Mouse (Mus musculus) embryonic facial prominence, embryonic 14.5 days (tissue): ENCODE data around the gene Tmem253. TPM values are rescaled to one million over a fixed set of nuclear protein-coding genes. Genes with fewer than 3 reads are reported as not detected.

ENCODE experiments used
- ATAC-seq: fragments of 200-750 bp; cut with Nextera tagmentation; 2 replicates; pipeline ENCODE4 v1.8.0; 2017; ENCODE audit warnings: low read depth, moderate number of reproducible peaks, moderate TSS enrichment
- DNase-seq: peaks from one replicate; pipeline ENCODE4 v3.0.0-alpha.2; 2015; ENCODE audit warnings: low spot score
- H3K27ac ChIP-seq: fragments of 300-500 bp; sonication (generic); replicated peaks from 2 replicates; pipeline ENCODE4 v1.5.1; 2014; ENCODE audit warnings: low read depth, mild to moderate bottlenecking, low read length, moderate library complexity
- H3K27me3 ChIP-seq: fragments of 300-500 bp; sonication (generic); replicated peaks from 2 replicates; pipeline ENCODE4 v1.6.1; 2014; ENCODE audit warnings: low read length; ENCODE audit not compliant: control insufficient read depth, insufficient read depth
- H3K36me3 ChIP-seq: fragments of 300-500 bp; sonication (generic); 2 replicates; pipeline ENCODE4 v1.6.1; 2014; ENCODE audit warnings: low read length, mixed read lengths; ENCODE audit not compliant: control insufficient read depth, insufficient read depth
- H3K4me1 ChIP-seq: fragments of 300-500 bp; sonication (generic); 2 replicates; pipeline ENCODE4 v1.6.1; 2014; ENCODE audit warnings: antibody characterized with exemption, low read length; ENCODE audit not compliant: control insufficient read depth, insufficient read depth
- H3K4me2 ChIP-seq: fragments of 300-500 bp; sonication (generic); 2 replicates; pipeline ENCODE4 v1.6.1; 2014; ENCODE audit warnings: low read depth, mild to moderate bottlenecking, low read length, moderate library complexity, mixed read lengths
- H3K4me3 ChIP-seq: fragments of 300-500 bp; sonication (generic); 2 replicates; pipeline ENCODE4 v1.5.1; 2014; ENCODE audit warnings: low read depth, mild to moderate bottlenecking, low read length
- H3K9ac ChIP-seq: fragments of 300-500 bp; sonication (generic); 2 replicates; pipeline ENCODE4 v1.6.1; 2014; ENCODE audit warnings: low read depth, mild to moderate bottlenecking, low read length, moderate library complexity, mixed read lengths
- H3K9me3 ChIP-seq: fragments of 300-500 bp; sonication (generic); 2 replicates; pipeline ENCODE4 v1.6.1; 2016; ENCODE audit warnings: low read length; ENCODE audit not compliant: control insufficient read depth
- WGBS: fragments of 180-500 bp; shearing (Covaris S2); extraction: QIAGEN DNeasy Blood & Tissue Kit; methylation state at CpG from one replicate; pipeline ENCODE4 v1.1.7; 2014; 5-methylcytosine and 5-hydroxymethylcytosine counted together
- polyA plus RNA-seq: library from polyadenylated mRNA; unstranded; fragments of >200 nt; fragmentation: Nextera tagmentation; extraction: Ambion mirVana; gene quantifications from 2 replicates; pipeline ENCODE4 v1.2.1, GENCODE M21; 2014

The Tmem253 gene
- polyA plus RNA-seq, 1 experiment from 2014 or later, result 0.82 TPM

- ATAC-seq, result peak; percentile 7; the same call in 1 of the 2 replicates
- WGBS, result 46% methylated on average over 16 of the region's 16 CpGs
- no peak overlapping the region for H3K27ac ChIP-seq
- H3K9ac ChIP-seq, result no peak overlapping the region
- H3K27me3 ChIP-seq, result no peaks in the 10 kb centered on the region
- H3K36me3 ChIP-seq, result peaks cover 90% of the 10 kb centered on the region
- no peaks in the 10 kb centered on the region for H3K9me3 ChIP-seq
- peak; percentile 73 for DNase-seq
- no peak overlapping the region for H3K4me3 ChIP-seq
- peaks cover 2% of the 10 kb centered on the region; the same call in 1 of the 2 replicates for H3K4me1 ChIP-seq
- no peak overlapping the region for H3K4me2 ChIP-seq
These were observed 11.4 kb upstream of the Tmem253 start for GRCm38 (mm10) chr14:52003981-52004495.

DNA sequence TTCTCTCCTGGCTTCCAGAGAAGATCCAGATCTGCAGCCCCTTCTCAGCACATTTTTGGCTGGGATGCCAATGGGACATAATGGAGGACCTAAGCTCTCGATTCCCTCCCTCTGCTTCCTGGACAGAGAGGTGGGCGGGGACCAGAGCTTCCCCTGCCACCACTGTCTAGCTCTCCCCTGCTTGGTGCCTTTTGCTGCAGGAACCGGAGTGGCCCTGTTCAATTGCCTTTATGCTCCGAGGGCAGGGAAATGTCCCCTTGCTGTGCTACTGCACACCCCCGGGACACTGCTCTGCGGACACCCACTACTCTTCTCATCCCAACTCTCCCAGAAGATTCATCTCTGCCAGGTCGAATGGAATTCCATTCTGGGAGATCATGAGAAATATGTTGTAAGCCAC is 10.3 kb upstream of the Tmem253 start:
- H3K36me3 ChIP-seq, result peaks cover 80% of the 10 kb centered on the region
- DNase-seq (no peak), ATAC-seq (no peak)
- H3K4me1 ChIP-seq, result peaks cover 6% of the 10 kb centered on the region; the same call in 1 of the 2 replicates
- no peak overlapping the region for H3K4me2 ChIP-seq
- H3K9me3 ChIP-seq, result no peaks in the 10 kb centered on the region
- H3K9ac ChIP-seq, result no peak overlapping the region
- H3K27ac ChIP-seq, result no peak overlapping the region
- no peaks in the 10 kb centered on the region for H3K27me3 ChIP-seq
- no peak overlapping the region for H3K4me3 ChIP-seq
- 71% methylated on average over 7 of the region's 7 CpGs for WGBS

GRCm38 (mm10) chr14:52005616-52006015 is 9.8 kb upstream of the Tmem253 start:
- 78% methylated on average over 6 of the region's 6 CpGs for WGBS

GRCm38 (mm10) chr14:52006241-52006640 is 9.2 kb upstream of the Tmem253 start:
- no peak for ATAC-seq
- no peak for DNase-seq

More at GRCm38 (mm10) chr14:52005616-52006015, 9.8 kb upstream of the Tmem253 start:
- H3K27ac ChIP-seq, result no peak overlapping the region
- H3K4me3 ChIP-seq, result no peak overlapping the region
- H3K9me3 ChIP-seq, result no peaks in the 10 kb centered on the region
- peaks cover 8% of the 10 kb centered on the region for H3K4me1 ChIP-seq
- no peaks in the 10 kb centered on the region for H3K27me3 ChIP-seq
- no peak overlapping the region for H3K4me2 ChIP-seq
- ATAC-seq (no peak), DNase-seq (no peak)
- H3K9ac ChIP-seq, result no peak overlapping the region
- peaks cover 76% of the 10 kb centered on the region for H3K36me3 ChIP-seq

DNA sequence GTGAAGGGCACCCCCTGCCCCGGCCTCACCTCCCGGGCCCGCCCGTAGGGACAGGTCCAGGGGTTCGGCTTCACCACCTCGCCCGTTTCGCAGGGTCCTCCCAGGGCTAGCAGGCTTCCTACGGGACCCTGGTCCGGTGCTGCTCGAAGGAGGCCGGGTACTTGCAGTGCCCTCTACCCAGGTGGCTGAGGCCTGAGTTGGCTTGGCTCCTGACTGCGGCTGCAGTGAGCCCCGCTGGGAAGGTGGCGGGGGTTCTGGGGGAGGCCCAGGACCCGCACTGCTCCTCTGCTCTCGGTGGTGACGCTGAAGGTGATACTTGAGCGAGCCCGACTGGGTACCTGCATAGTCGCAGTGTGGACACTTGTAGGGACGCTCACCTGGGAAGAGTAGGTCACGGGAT is 8.7 kb upstream of the Tmem253 start:
- no peak for ATAC-seq
- H3K27ac ChIP-seq, result no peak overlapping the region
- WGBS, result 94% methylated on average over 22 of the region's 23 CpGs
- no peak overlapping the region for H3K9ac ChIP-seq
- DNase-seq, result no peak
- no peak overlapping the region for H3K4me3 ChIP-seq
- no peaks in the 10 kb centered on the region for H3K9me3 ChIP-seq
- peaks cover 12% of the 10 kb centered on the region for H3K4me1 ChIP-seq
- H3K4me2 ChIP-seq, result no peak overlapping the region
- H3K36me3 ChIP-seq, result peaks cover 68% of the 10 kb centered on the region
- H3K27me3 ChIP-seq, result no peaks in the 10 kb centered on the region

More at GRCm38 (mm10) chr14:52006241-52006640, 9.2 kb upstream of the Tmem253 start:
- H3K27me3 ChIP-seq, result no peaks in the 10 kb centered on the region
- no peak overlapping the region for H3K4me3 ChIP-seq
- H3K9me3 ChIP-seq, result no peaks in the 10 kb centered on the region
- H3K27ac ChIP-seq, result no peak overlapping the region
- H3K9ac ChIP-seq, result no peak overlapping the region
- H3K4me2 ChIP-seq, result no peak overlapping the region
- 73% methylated on average over 8 of the region's 8 CpGs for WGBS
- H3K4me1 ChIP-seq, result peaks cover 12% of the 10 kb centered on the region
- H3K36me3 ChIP-seq, result peaks cover 71% of the 10 kb centered on the region

DNA sequence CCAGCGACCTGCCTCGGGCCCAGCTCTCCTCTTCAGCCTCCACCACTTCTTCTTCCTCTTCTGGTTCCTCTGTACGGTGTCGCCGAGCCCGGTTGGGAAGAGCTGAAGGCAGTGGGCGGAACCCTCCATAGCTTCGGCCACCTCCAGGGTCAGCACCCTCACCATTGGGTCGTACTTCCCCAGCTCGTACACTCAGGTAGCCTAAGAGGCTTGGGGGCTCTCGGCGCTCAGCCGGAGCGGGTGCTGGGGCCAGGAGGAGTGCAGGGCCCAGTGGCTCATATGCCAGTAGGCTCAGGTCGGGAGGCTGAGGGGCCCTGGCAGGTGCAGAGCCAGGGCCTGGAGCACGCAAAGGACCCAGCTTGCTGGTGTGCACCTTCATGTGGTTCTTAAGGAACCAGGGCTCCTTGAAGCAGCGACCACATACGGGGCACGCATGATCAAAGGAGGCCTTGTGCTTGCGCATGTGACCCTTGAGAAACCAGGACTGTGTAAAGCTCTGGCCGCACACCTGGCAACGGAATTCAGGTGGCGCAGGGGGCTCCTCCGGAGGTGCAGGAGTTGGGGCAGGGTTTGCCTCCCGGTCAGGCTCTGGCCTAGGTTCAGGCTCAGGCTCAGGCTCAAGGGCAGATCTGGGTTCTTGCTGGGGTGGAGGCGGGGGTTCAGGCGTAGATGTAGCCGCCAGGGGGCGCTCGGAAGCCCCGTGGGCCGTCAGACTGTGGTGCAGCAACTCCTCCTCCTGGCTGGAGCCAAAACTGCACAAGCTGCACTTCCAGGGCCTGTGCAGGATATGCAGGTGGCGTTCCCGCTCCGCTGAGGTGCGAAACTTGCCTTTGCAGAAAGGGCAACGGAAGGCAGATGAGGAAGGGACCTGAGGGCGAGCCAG is 6.9 kb upstream of the Tmem253 start:
- peak; percentile 65 for ATAC-seq
- H3K9ac ChIP-seq, result peak overlapping the region; percentile 30; the same call in 1 of the 2 replicates
- 60% methylated on average over 33 of the region's 38 CpGs for WGBS
- DNase-seq, result peak; percentile 89
- peaks cover 50% of the 10 kb centered on the region for H3K36me3 ChIP-seq
- peak overlapping the region; percentile 42 for H3K4me2 ChIP-seq
- no peaks in the 10 kb centered on the region for H3K9me3 ChIP-seq
- no peak overlapping the region for H3K4me3 ChIP-seq
- no peaks in the 10 kb centered on the region for H3K27me3 ChIP-seq
- no peak overlapping the region for H3K27ac ChIP-seq
- H3K4me1 ChIP-seq, result peaks cover 12% of the 10 kb centered on the region

GRCm38 (mm10) chr14:52009361-52009760 is 6.1 kb upstream of the Tmem253 start:
- H3K9ac ChIP-seq, result peak overlapping the region; percentile 30; the same call in 1 of the 2 replicates

DNA sequence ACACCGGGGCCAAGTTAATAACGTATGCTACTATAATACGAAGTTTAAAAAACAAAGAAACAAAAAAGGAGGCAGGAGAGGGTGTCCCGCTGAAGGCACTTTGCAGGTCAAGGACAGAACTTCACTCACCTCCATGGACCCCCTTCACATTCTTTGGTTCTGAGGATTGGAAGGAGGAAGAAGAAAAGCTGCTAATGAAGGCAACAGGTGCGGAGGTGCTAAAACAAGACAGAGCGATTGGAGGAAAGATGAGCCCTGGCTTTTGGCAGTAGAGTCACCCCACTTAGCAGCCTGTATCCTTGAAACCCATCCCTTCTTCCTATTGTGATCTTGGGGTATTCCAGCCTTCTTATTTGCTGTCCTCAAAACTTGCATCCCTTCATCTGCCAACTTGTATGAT is 5.6 kb upstream of the Tmem253 start:
- Histone ChIP-seq H3K9ac (no peak overlapping the region), H3K4me3 (0 out of 2 replicates have a peak overlapping the region, but pooled peaks have one; percentile 19)

More at GRCm38 (mm10) chr14:52009361-52009760, 6.1 kb upstream of the Tmem253 start:
- ATAC-seq (no peak), DNase-seq (no peak)
- no peak overlapping the region for H3K27ac ChIP-seq
- H3K9me3 ChIP-seq, result no peaks in the 10 kb centered on the region
- H3K4me2 ChIP-seq, result peak overlapping the region; percentile 42
- no peak overlapping the region for H3K4me3 ChIP-seq
- peaks cover 42% of the 10 kb centered on the region for H3K36me3 ChIP-seq
- peaks cover 12% of the 10 kb centered on the region for H3K4me1 ChIP-seq
- H3K27me3 ChIP-seq, result no peaks in the 10 kb centered on the region
- 53% methylated on average over 25 of the region's 26 CpGs for WGBS

More for the DNA sequence above, 5.6 kb upstream of the Tmem253 start:
- Histone ChIP-seq H3K9me3 (no peaks in the 10 kb centered on the region), H3K4me1 (peaks cover 12% of the 10 kb centered on the region), H3K4me2 (peak overlapping the region; percentile 42), H3K36me3 (peaks cover 37% of the 10 kb centered on the region), H3K27ac (peak overlapping the region; percentile 76; the same call in 1 of the 2 replicates), H3K27me3 (no peaks in the 10 kb centered on the region)
- ATAC-seq (no peak), DNase-seq (no peak)
- 58% methylated on average over 6 of the region's 6 CpGs for WGBS
